Mouse (Mus musculus): ENCODE measurements at regions not wholly inside any gene's neighbourhood (a gene's known extent, or its start where the extent isn't known, plus 50 kb on each side); places are given as distances from the start of the nearest gene placed in this dataset.

DNA sequence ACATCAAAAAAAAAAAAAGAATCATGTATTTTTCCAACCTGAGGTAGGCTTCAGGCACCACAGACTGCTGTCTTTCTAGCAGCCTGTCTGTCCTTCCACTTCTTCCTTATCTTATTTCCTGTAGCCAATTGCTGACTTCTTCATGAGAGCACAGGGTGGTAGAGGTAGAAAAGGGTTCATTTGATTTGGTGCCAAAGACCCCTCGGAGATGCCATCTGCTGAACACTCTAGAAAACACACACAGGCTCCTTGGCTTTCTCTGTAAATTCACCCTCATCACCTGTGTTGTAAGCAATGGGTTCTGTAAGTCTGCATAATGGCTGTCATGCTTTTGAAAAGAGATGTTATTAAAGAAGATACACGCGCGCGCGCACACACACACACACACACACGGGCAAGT lies 115.0 kb downstream of the Rnd3 start:
- no peak overlapping the region for H3K4me2 ChIP-seq (ENCODE audit: low read depth, low read length)
- TF ChIP-seq CTCF (IDR thresholded peaks at IDR 0.05; ENCODE audit: low read depth) (no peak), EP300 (IDR thresholded peaks at IDR 0.05; ENCODE audit: low read depth) (no peak)
- no peaks in the 10 kb centered on the region for H3K4me1 ChIP-seq (ENCODE audit: control insufficient read depth, insufficient read depth)
- WGBS, result 87% methylated on average over 7 of the region's 7 CpGs
- H3K27ac ChIP-seq (ENCODE audit: low read depth), result no peak overlapping the region
- H3K27me3 ChIP-seq (ENCODE audit: control insufficient read depth, insufficient read depth, low read length), result no peaks in the 10 kb centered on the region
- DNase-seq (ENCODE audit: low spot score) (no peak), ATAC-seq (ENCODE audit: insufficient read depth, low read depth) (no peak)
- no peaks in the 10 kb centered on the region for H3K9me3 ChIP-seq (replicated peaks; ENCODE audit: control insufficient read depth, low read length)
- H3K9ac ChIP-seq (replicated peaks; ENCODE audit: low read depth, low read length), result no peak overlapping the region
- no peaks in the 10 kb centered on the region for H3K36me3 ChIP-seq (replicated peaks; ENCODE audit: control insufficient read depth, insufficient read depth, low read length)
- H3K4me3 ChIP-seq (ENCODE audit: low read depth, low read length), result no peak overlapping the region

DNA sequence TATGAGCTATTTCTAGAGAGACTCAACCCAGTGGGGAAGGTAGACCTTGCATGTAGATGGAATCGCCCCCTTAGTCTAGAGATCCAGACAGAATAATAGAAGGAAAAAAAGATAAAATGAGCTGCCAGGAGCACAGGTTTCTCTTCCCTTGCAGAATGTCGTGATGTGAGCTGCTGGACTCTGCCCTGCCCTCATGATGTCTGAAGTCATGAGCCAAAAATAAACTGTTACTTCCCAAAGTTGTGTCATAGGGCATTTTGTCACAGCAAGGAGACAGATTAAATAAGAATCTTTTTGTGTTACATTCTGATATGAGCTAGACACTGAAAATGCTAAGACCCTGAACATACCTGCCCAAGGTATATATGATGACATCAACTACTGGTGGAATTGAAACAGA lies 126.4 kb downstream of the Rnd3 start:
- no peaks in the 10 kb centered on the region for H3K4me1 ChIP-seq (ENCODE audit: control insufficient read depth, insufficient read depth)
- no peak for DNase-seq (ENCODE audit: low spot score)
- H3K36me3 ChIP-seq (replicated peaks; ENCODE audit: control insufficient read depth, insufficient read depth, low read length), result no peaks in the 10 kb centered on the region
- TF ChIP-seq CTCF (IDR thresholded peaks at IDR 0.05; ENCODE audit: low read depth), result no peak
- no peak for TF ChIP-seq EP300 (IDR thresholded peaks at IDR 0.05; ENCODE audit: low read depth)
- no peak for ATAC-seq (ENCODE audit: insufficient read depth, low read depth)
- H3K9me3 ChIP-seq (replicated peaks; ENCODE audit: control insufficient read depth, low read length), result no peaks in the 10 kb centered on the region
- no peak overlapping the region for H3K27ac ChIP-seq (ENCODE audit: low read depth)
- no peaks in the 10 kb centered on the region for H3K27me3 ChIP-seq (ENCODE audit: control insufficient read depth, insufficient read depth, low read length)
- H3K4me3 ChIP-seq (ENCODE audit: low read depth, low read length), result no peak overlapping the region
- 42% methylated on average over 2 of the region's 2 CpGs for WGBS
- no peak overlapping the region for H3K9ac ChIP-seq (replicated peaks; ENCODE audit: low read depth, low read length)
- no peak overlapping the region for H3K4me2 ChIP-seq (ENCODE audit: low read depth, low read length)

DNA sequence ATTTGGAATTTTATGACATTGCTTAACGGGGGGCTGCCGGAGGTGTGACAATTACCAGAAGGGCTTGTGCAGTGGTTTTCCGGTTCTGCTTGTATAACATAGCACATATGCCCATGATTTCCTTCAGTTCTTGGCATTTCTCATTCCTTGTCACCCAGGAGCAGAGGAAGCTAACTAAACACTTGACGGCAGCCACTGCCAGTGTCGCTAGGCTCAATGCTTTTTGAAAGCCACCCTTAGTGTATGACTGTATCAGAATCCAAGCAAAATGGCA lies 132.8 kb downstream of the Rnd3 start:
- WGBS, result 73% methylated on average over 5 of the region's 5 CpGs
- TF ChIP-seq CTCF (IDR thresholded peaks at IDR 0.05; ENCODE audit: low read depth) (no peak), EP300 (IDR thresholded peaks at IDR 0.05; ENCODE audit: low read depth) (no peak)
- Histone ChIP-seq H3K4me1 (ENCODE audit: control insufficient read depth, insufficient read depth) (peaks cover 11% of the 10 kb centered on the region), H3K9me3 (replicated peaks; ENCODE audit: control insufficient read depth, low read length) (no peaks in the 10 kb centered on the region), H3K36me3 (replicated peaks; ENCODE audit: control insufficient read depth, insufficient read depth, low read length) (no peaks in the 10 kb centered on the region), H3K9ac (replicated peaks; ENCODE audit: low read depth, low read length) (no peak overlapping the region), H3K27ac (ENCODE audit: low read depth) (no peak overlapping the region), H3K4me2 (ENCODE audit: low read depth, low read length) (no peak overlapping the region), H3K27me3 (ENCODE audit: control insufficient read depth, insufficient read depth, low read length) (no peaks in the 10 kb centered on the region), H3K4me3 (ENCODE audit: low read depth, low read length) (no peak overlapping the region)
- no peak for DNase-seq (ENCODE audit: low spot score)
- no peak for ATAC-seq (ENCODE audit: insufficient read depth, low read depth)

DNA sequence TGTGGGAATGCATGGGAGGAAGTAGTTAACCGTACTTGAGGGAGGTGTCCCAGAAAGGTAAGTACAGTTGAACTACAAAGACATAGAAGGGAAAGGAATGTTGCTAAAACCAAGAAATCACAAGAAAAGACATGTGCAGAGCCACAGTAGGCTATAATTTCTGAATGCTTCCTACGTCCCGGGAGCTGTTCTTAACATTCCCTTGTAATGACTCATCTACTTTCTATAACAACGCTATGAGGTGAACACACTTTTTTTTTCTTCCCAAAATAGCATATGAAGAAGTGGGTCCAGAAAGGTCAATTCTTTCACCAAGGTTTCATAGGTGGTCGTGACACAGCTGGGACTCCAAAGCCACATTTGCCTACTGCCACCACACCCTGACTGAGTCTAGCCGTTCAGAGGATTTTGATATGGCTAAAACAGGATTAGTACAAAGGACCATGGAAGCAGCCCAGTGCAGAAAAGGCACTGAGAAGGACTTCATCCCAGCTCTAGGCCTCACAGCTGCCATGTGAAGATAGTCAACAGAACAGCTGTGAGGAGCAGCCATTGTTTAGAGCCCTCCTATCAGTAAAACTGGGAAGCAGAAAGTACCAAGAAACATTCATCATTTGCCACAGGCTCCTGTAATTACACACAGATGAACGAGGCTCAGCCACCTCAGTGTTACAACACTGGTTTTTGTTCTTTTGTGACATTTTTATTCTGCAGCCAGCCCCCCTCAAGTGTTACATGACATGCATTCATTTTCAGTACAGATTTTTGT lies 133.4 kb downstream of the Rnd3 start:
- TF ChIP-seq CTCF (IDR thresholded peaks at IDR 0.05; ENCODE audit: low read depth) (no peak), EP300 (IDR thresholded peaks at IDR 0.05; ENCODE audit: low read depth) (no peak)
- Histone ChIP-seq H3K4me1 (ENCODE audit: control insufficient read depth, insufficient read depth) (peaks cover 11% of the 10 kb centered on the region), H3K27ac (ENCODE audit: low read depth) (peak overlapping the region; percentile 44), H3K9me3 (replicated peaks; ENCODE audit: control insufficient read depth, low read length) (no peaks in the 10 kb centered on the region), H3K4me2 (ENCODE audit: low read depth, low read length) (no peak overlapping the region), H3K4me3 (ENCODE audit: low read depth, low read length) (no peak overlapping the region), H3K27me3 (ENCODE audit: control insufficient read depth, insufficient read depth, low read length) (no peaks in the 10 kb centered on the region), H3K9ac (replicated peaks; ENCODE audit: low read depth, low read length) (no peak overlapping the region), H3K36me3 (replicated peaks; ENCODE audit: control insufficient read depth, insufficient read depth, low read length) (no peaks in the 10 kb centered on the region)
- WGBS, result 20% methylated on average over 7 of the region's 7 CpGs
- DNase-seq (ENCODE audit: low spot score), result peak; percentile 85
- ATAC-seq (ENCODE audit: insufficient read depth, low read depth), result peak; percentile 77

DNA sequence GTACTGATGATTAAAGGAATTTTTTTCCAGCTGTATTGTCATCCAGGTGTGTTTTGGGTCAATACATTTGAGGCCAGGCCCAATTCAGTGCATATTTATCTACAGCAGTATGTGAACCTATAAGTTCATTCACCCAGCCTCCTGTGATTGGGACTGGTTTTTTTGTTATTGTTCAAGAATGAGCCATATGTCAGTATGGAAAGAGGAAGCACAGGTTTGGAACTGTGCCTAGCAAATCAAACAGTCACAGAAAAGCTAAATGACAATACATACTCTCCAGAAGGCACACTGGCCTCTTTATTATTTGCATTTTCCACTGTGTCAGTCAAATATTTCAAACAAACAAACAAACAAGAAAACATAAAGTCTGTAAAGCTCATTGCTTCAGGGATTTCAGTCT lies 134.7 kb downstream of the Rnd3 start:
- no peak overlapping the region for H3K9ac ChIP-seq (replicated peaks; ENCODE audit: low read depth, low read length)
- no peak overlapping the region for H3K27ac ChIP-seq (ENCODE audit: low read depth)
- no peaks in the 10 kb centered on the region for H3K36me3 ChIP-seq (replicated peaks; ENCODE audit: control insufficient read depth, insufficient read depth, low read length)
- peaks cover 11% of the 10 kb centered on the region for H3K4me1 ChIP-seq (ENCODE audit: control insufficient read depth, insufficient read depth)
- no peak for TF ChIP-seq CTCF (IDR thresholded peaks at IDR 0.05; ENCODE audit: low read depth)
- no peak for TF ChIP-seq EP300 (IDR thresholded peaks at IDR 0.05; ENCODE audit: low read depth)
- H3K9me3 ChIP-seq (replicated peaks; ENCODE audit: control insufficient read depth, low read length), result no peaks in the 10 kb centered on the region
- DNase-seq (ENCODE audit: low spot score) (no peak), ATAC-seq (ENCODE audit: insufficient read depth, low read depth) (no peak)
- H3K27me3 ChIP-seq (ENCODE audit: control insufficient read depth, insufficient read depth, low read length), result no peaks in the 10 kb centered on the region
- no peak overlapping the region for H3K4me2 ChIP-seq (ENCODE audit: low read depth, low read length)
- H3K4me3 ChIP-seq (ENCODE audit: low read depth, low read length), result no peak overlapping the region

DNA sequence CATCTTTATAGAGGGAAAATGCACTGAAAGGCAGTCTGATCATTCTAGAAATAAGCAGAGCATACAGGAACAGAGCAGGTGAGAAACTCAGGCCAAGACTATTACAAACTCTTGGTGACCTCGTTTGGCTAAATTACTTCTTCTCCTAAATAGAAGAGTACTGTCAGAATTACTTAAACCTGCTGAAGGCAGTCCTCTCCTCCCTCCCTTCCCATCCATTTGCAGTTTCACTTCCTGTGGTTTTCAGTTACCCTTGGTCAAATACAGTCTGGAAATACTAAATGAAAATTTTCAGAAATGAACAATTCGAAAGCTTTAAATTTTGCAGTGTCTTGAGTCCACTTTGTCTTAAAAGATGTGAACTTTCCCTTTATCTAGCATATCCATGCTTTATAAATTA lies 135.8 kb downstream of the Rnd3 start:
- WGBS, result 61% methylated on average over 2 of the region's 2 CpGs
- H3K4me1 ChIP-seq (ENCODE audit: control insufficient read depth, insufficient read depth), result peaks cover 11% of the 10 kb centered on the region
- no peak overlapping the region for H3K4me3 ChIP-seq (ENCODE audit: low read depth, low read length)
- H3K9me3 ChIP-seq (replicated peaks; ENCODE audit: control insufficient read depth, low read length), result no peaks in the 10 kb centered on the region
- no peak overlapping the region for H3K27ac ChIP-seq (ENCODE audit: low read depth)
- no peak for DNase-seq (ENCODE audit: low spot score)
- H3K9ac ChIP-seq (replicated peaks; ENCODE audit: low read depth, low read length), result no peak overlapping the region
- ATAC-seq (ENCODE audit: insufficient read depth, low read depth), result no peak
- no peak for TF ChIP-seq EP300 (IDR thresholded peaks at IDR 0.05; ENCODE audit: low read depth)
- no peak for TF ChIP-seq CTCF (IDR thresholded peaks at IDR 0.05; ENCODE audit: low read depth)
- no peaks in the 10 kb centered on the region for H3K36me3 ChIP-seq (replicated peaks; ENCODE audit: control insufficient read depth, insufficient read depth, low read length)
- H3K4me2 ChIP-seq (ENCODE audit: low read depth, low read length), result no peak overlapping the region
- no peaks in the 10 kb centered on the region for H3K27me3 ChIP-seq (ENCODE audit: control insufficient read depth, insufficient read depth, low read length)
